Mouse (Mus musculus): ENCODE results near the gene Col6a4. TPM values are rescaled to one million over a fixed set of nuclear protein-coding genes. Genes with fewer than 3 reads are reported as not detected.

The Col6a4 gene
- polyA plus RNA-seq, 1 experiment from 2014 or later: 2.0 TPM

DNA sequence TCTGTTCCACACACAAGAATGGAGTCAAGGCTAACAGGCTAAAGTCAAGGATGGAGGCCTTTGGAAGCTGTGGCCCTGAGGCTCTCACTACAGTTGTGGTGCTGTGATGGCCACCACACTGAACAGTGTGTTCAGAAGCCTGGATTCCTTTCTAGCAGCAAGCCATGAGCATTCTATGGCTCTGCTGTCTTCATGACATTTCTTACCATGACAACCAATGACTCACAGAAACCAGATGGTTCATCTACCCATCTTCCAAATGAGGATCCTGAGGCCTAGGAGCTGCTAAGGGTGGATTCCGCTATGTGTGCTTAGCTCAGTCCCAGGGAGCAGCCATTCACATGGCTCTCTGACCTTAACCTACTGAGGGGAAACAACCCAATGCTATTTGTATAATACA lies 57.3 kb downstream of the Col6a4 start:
- Histone ChIP-seq H3K9me3 (ENCODE audit: control insufficient read depth, low read length) (0 out of 2 replicates have a peak, but pooled peaks cover 2% of the 10 kb centered on the region), H3K4me3 (ENCODE audit: low read length) (no peak overlapping the region), H3K27ac (ENCODE audit: low read length) (no peak overlapping the region), H3K36me3 (ENCODE audit: control insufficient read depth, insufficient read depth, low read length) (no peaks in the 10 kb centered on the region), H3K27me3 (ENCODE audit: control insufficient read depth, insufficient read depth, low read depth, low read length) (no peaks in the 10 kb centered on the region), H3K9ac (ENCODE audit: low read length) (no peak overlapping the region), H3K4me2 (ENCODE audit: low read depth, low read length) (no peak overlapping the region), H3K4me1 (replicated peaks; ENCODE audit: control insufficient read depth, insufficient read depth, low read length) (no peaks in the 10 kb centered on the region)
- 64% methylated on average over 1 of the region's 1 CpGs for WGBS
- ATAC-seq (ENCODE audit: low read depth): peak; percentile 13; the same call in 1 of the 2 replicates

GRCm38 (mm10) chr9:106038865-106039264 lies 57.7 kb downstream of the Col6a4 start:
- Histone ChIP-seq H3K9me3 (ENCODE audit: control insufficient read depth, low read length) (0 out of 2 replicates have a peak, but pooled peaks cover 2% of the 10 kb centered on the region), H3K4me1 (replicated peaks; ENCODE audit: control insufficient read depth, insufficient read depth, low read length) (no peaks in the 10 kb centered on the region), H3K36me3 (ENCODE audit: control insufficient read depth, insufficient read depth, low read length) (no peaks in the 10 kb centered on the region), H3K4me2 (ENCODE audit: low read depth, low read length) (no peak overlapping the region), H3K9ac (ENCODE audit: low read length) (no peak overlapping the region), H3K4me3 (ENCODE audit: low read length) (no peak overlapping the region), H3K27ac (ENCODE audit: low read length) (no peak overlapping the region), H3K27me3 (ENCODE audit: control insufficient read depth, insufficient read depth, low read depth, low read length) (no peaks in the 10 kb centered on the region)
- 3% methylated on average over 4 of the region's 4 CpGs for WGBS
- ATAC-seq (ENCODE audit: low read depth): peak; percentile 48; the same call in 1 of the 2 replicates

DNA sequence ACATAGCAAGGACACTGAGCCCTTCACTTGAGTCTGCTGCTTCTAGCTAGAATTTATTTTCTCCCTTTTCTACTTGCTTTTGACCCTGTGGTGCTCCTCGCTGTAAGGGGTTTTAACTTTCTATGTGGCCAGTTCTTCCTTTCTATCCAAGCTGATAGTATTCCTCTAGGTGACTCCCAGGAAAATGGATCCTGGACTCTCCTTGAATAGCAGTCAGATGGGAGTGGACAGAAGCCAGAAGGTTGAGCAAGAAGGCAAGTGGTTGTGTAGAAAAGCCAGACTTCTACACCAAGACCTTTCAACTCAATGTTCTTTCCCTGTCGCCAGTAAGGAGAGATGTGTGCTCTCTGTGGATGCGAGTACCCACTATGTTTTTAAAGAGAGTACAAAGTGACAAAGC lies 80.9 kb downstream of the Col6a4 start:
- Histone ChIP-seq H3K4me1 (replicated peaks; ENCODE audit: control insufficient read depth, insufficient read depth, low read length) (no peaks in the 10 kb centered on the region), H3K9ac (ENCODE audit: low read length) (no peak overlapping the region), H3K36me3 (ENCODE audit: control insufficient read depth, insufficient read depth, low read length) (no peaks in the 10 kb centered on the region), H3K9me3 (ENCODE audit: control insufficient read depth, low read length) (no peaks in the 10 kb centered on the region), H3K27ac (ENCODE audit: low read length) (no peak overlapping the region), H3K4me2 (ENCODE audit: low read depth, low read length) (no peak overlapping the region), H3K4me3 (ENCODE audit: low read length) (no peak overlapping the region), H3K27me3 (ENCODE audit: control insufficient read depth, insufficient read depth, low read depth, low read length) (no peaks in the 10 kb centered on the region)
- 81% methylated on average over 3 of the region's 3 CpGs for WGBS
- ATAC-seq (ENCODE audit: low read depth): no peak

GRCm38 (mm10) chr9:106013139-106013538 lies 83.4 kb downstream of the Col6a4 start:
- Histone ChIP-seq H3K9me3 (ENCODE audit: control insufficient read depth, low read length) (no peaks in the 10 kb centered on the region), H3K27me3 (ENCODE audit: control insufficient read depth, insufficient read depth, low read depth, low read length) (no peaks in the 10 kb centered on the region), H3K4me1 (replicated peaks; ENCODE audit: control insufficient read depth, insufficient read depth, low read length) (no peaks in the 10 kb centered on the region), H3K27ac (ENCODE audit: low read length) (no peak overlapping the region), H3K4me2 (ENCODE audit: low read depth, low read length) (no peak overlapping the region), H3K36me3 (ENCODE audit: control insufficient read depth, insufficient read depth, low read length) (no peaks in the 10 kb centered on the region), H3K9ac (ENCODE audit: low read length) (no peak overlapping the region), H3K4me3 (ENCODE audit: low read length) (no peak overlapping the region)
- no peak for ATAC-seq (ENCODE audit: low read depth)
- WGBS: 84% methylated on average over 11 of the region's 11 CpGs

DNA sequence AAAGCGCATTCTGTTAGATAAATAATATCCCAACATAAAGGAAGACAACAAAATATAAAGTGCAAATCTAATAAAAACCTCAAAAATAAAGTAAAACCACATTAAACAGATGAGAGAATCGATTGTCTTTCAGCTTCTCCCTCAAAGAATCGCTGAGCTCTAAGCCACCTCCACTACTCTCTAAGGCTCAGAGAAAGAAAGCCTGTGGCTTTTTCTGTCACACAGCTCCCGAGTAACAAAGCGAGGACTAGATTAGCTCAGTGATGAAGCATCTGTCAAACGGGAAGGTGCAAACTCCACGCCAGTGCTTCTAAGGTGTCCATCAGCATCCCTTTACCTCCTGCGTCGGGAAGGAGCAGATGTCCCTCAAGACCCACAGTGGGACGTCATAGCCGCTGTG lies 98.6 kb downstream of the Col6a4 start:
- Histone ChIP-seq H3K9ac (ENCODE audit: low read length) (no peak overlapping the region), H3K4me2 (ENCODE audit: low read depth, low read length) (no peak overlapping the region), H3K27ac (ENCODE audit: low read length) (no peak overlapping the region), H3K4me1 (replicated peaks; ENCODE audit: control insufficient read depth, insufficient read depth, low read length) (no peaks in the 10 kb centered on the region), H3K27me3 (ENCODE audit: control insufficient read depth, insufficient read depth, low read depth, low read length) (no peaks in the 10 kb centered on the region), H3K9me3 (ENCODE audit: control insufficient read depth, low read length) (no peaks in the 10 kb centered on the region), H3K4me3 (ENCODE audit: low read length) (no peak overlapping the region), H3K36me3 (ENCODE audit: control insufficient read depth, insufficient read depth, low read length) (no peaks in the 10 kb centered on the region)
- WGBS: 52% methylated on average over 11 of the region's 11 CpGs
- ATAC-seq (ENCODE audit: low read depth): no peak

DNA sequence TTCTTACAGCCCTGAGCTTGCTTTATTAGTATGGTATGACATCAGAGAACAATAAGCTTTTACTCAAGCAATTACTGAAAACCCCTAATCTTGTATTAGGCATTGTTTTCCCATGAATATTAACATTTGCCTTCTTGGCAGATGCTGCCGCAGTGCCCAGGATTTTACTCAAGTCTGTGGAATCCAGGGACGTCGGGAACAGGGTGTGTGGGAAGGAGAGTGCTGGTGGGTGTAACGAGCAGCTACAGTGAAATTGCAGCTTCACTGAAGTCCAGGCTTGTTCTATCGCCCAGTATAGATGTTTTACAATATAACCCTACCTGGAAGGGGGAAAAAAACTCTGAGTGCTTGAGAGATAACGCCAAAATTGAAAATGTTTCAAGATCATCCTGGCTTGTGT lies 104.2 kb downstream of the Col6a4 start:
- ATAC-seq (ENCODE audit: low read depth): no peak
- Histone ChIP-seq H3K9me3 (ENCODE audit: control insufficient read depth, low read length) (no peaks in the 10 kb centered on the region), H3K4me1 (replicated peaks; ENCODE audit: control insufficient read depth, insufficient read depth, low read length) (no peaks in the 10 kb centered on the region), H3K36me3 (ENCODE audit: control insufficient read depth, insufficient read depth, low read length) (no peaks in the 10 kb centered on the region), H3K27ac (ENCODE audit: low read length) (no peak overlapping the region), H3K4me2 (ENCODE audit: low read depth, low read length) (no peak overlapping the region), H3K9ac (ENCODE audit: low read length) (no peak overlapping the region), H3K27me3 (ENCODE audit: control insufficient read depth, insufficient read depth, low read depth, low read length) (no peaks in the 10 kb centered on the region), H3K4me3 (ENCODE audit: low read length) (no peak overlapping the region)
- 78% methylated on average over 6 of the region's 6 CpGs for WGBS

- no peak overlapping the region for H3K4me2 ChIP-seq (ENCODE audit: low read depth, low read length)
- H3K27ac ChIP-seq (ENCODE audit: low read length): no peak overlapping the region
- H3K9ac ChIP-seq (ENCODE audit: low read length): no peak overlapping the region
- H3K4me3 ChIP-seq (ENCODE audit: low read length): no peak overlapping the region
- H3K4me1 ChIP-seq (replicated peaks; ENCODE audit: control insufficient read depth, insufficient read depth, low read length): no peaks in the 10 kb centered on the region
- ATAC-seq (ENCODE audit: low read depth): no peak
- no peaks in the 10 kb centered on the region for H3K27me3 ChIP-seq (ENCODE audit: control insufficient read depth, insufficient read depth, low read depth, low read length)
- whole genome bisulfite sequencing: 66% methylated on average over 6 of the region's 6 CpGs
- H3K9me3 ChIP-seq (ENCODE audit: control insufficient read depth, low read length): no peaks in the 10 kb centered on the region
- no peaks in the 10 kb centered on the region for H3K36me3 ChIP-seq (ENCODE audit: control insufficient read depth, insufficient read depth, low read length)
Observed at GRCm38 (mm10) chr9:105990099-105990498, 106.5 kb downstream of the Col6a4 start.

DNA sequence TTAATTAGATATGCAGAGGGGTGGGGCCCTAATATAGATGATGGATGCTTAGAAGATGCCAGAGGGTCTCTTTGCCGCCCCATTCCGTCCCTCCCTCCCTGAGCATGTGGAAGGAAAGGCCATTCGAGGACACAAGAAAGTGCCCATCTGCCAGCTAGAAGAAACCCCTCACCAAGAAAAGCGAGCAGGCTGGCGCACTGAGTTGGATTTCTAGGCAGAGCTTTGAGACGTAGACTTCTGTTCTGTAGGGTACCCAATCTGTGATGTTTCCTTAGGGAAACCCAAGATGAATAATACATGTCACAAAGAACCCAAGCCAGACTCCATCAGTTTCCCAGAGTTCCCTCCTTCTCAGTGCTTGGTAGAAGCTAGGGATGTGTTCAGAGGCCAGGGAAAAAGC lies 107.1 kb downstream of the Col6a4 start:
- no peak for ATAC-seq (ENCODE audit: low read depth)
- 82% methylated on average over 6 of the region's 6 CpGs for WGBS

DNA sequence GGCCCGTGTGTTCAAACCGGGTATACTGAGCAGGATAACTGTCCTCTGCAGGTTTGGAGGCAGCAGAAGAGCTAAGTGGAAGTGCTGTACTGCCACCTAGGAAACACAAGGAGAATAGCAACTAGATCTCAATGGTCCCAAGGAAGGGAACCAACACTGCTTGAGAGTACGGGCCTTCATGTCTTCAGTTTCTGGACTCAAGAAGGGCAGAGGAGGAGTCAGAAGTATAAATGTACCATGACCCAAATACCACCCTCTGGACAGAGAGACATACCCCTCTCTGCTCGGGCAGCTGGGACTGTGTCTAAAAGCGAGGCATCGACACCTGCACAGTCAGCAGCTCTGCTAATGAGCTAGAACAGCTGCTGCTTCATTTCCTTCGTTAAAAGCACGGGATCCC lies 108.5 kb downstream of the Col6a4 start:
- H3K9ac ChIP-seq (ENCODE audit: low read length): no peak overlapping the region
- no peaks in the 10 kb centered on the region for H3K9me3 ChIP-seq (ENCODE audit: control insufficient read depth, low read length)
- H3K36me3 ChIP-seq (ENCODE audit: control insufficient read depth, insufficient read depth, low read length): no peaks in the 10 kb centered on the region
- H3K4me2 ChIP-seq (ENCODE audit: low read depth, low read length): no peak overlapping the region
- no peak overlapping the region for H3K4me3 ChIP-seq (ENCODE audit: low read length)
- no peaks in the 10 kb centered on the region for H3K4me1 ChIP-seq (replicated peaks; ENCODE audit: control insufficient read depth, insufficient read depth, low read length)
- no peak overlapping the region for H3K27ac ChIP-seq (ENCODE audit: low read length)
- no peaks in the 10 kb centered on the region for H3K27me3 ChIP-seq (ENCODE audit: control insufficient read depth, insufficient read depth, low read depth, low read length)
- WGBS: 56% methylated on average over 8 of the region's 8 CpGs
- ATAC-seq (ENCODE audit: low read depth): no peak

More for the DNA sequence above, 107.1 kb downstream of the Col6a4 start:
- no peaks in the 10 kb centered on the region for H3K9me3 ChIP-seq (ENCODE audit: control insufficient read depth, low read length)
- no peaks in the 10 kb centered on the region for H3K36me3 ChIP-seq (ENCODE audit: control insufficient read depth, insufficient read depth, low read length)
- H3K27ac ChIP-seq (ENCODE audit: low read length): no peak overlapping the region
- H3K4me1 ChIP-seq (replicated peaks; ENCODE audit: control insufficient read depth, insufficient read depth, low read length): no peaks in the 10 kb centered on the region
- H3K27me3 ChIP-seq (ENCODE audit: control insufficient read depth, insufficient read depth, low read depth, low read length): no peaks in the 10 kb centered on the region
- H3K4me3 ChIP-seq (ENCODE audit: low read length): no peak overlapping the region
- no peak overlapping the region for H3K4me2 ChIP-seq (ENCODE audit: low read depth, low read length)
- H3K9ac ChIP-seq (ENCODE audit: low read length): no peak overlapping the region

DNA sequence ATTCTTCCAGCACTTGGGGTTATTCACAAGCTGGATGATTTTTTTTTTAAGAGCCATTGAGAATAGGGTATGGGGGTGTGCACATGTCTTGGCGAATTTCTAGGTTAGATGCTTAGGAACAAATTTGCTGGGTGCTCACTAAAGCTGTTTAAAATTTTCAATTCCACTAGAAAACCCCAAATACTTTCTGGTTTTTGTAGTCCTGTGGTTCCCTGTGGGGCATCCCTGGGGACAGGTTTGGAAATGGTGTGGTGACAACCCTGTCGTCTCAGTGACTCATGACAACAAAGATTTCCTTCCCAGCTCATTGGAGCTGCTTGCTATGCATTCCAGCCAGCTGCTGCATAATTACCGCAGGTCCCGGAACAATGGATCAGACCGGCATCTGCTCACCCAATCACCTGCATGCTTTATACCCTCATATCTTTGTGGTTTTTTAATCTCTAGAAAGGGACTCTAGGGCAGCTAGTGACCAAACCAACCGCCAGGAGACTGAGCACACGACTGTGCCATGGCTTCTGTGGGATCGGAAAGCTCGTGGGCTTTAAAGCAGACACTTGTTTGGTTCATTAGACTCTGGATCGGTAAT lies 111.6 kb downstream of the Col6a4 start:
- no peak for ATAC-seq (ENCODE audit: low read depth)
- H3K27me3 ChIP-seq (ENCODE audit: control insufficient read depth, insufficient read depth, low read depth, low read length): no peaks in the 10 kb centered on the region
- H3K4me2 ChIP-seq (ENCODE audit: low read depth, low read length): no peak overlapping the region
- H3K4me1 ChIP-seq (replicated peaks; ENCODE audit: control insufficient read depth, insufficient read depth, low read length): no peaks in the 10 kb centered on the region
- no peaks in the 10 kb centered on the region for H3K36me3 ChIP-seq (ENCODE audit: control insufficient read depth, insufficient read depth, low read length)
- no peak overlapping the region for H3K27ac ChIP-seq (ENCODE audit: low read length)
- WGBS: 40% methylated on average over 10 of the region's 10 CpGs
- no peak overlapping the region for H3K9ac ChIP-seq (ENCODE audit: low read length)
- H3K4me3 ChIP-seq (ENCODE audit: low read length): no peak overlapping the region
- no peaks in the 10 kb centered on the region for H3K9me3 ChIP-seq (ENCODE audit: control insufficient read depth, low read length)

Data from lung, embryonic 16.5 days (tissue).